Mouse (Mus musculus) midbrain, embryonic 14.5 days (tissue): ENCODE data around the gene Abca17. TPM values are rescaled to one million over a fixed set of nuclear protein-coding genes. Genes with fewer than 3 reads are reported as not detected.
A peak's percentile ranks its signal among the peaks of the same experiment; 100 is the strongest.

Experiments used
- ATAC-seq: fragments of 200-750 bp; cut with Nextera tagmentation; 2 replicates; pipeline ENCODE4 v1.8.0; 2017; ENCODE audit warnings: moderate number of reproducible peaks, moderate library complexity; ENCODE audit not compliant: low FRiP score, low TSS enrichment
- DNase-seq: peaks from one replicate; pipeline ENCODE4 v3.0.0-alpha.2; 2015
- H3K27ac ChIP-seq: fragments of 300-500 bp; sonication (generic); replicated peaks from 2 replicates; pipeline ENCODE4 v1.5.1; 2014; ENCODE audit warnings: mild to moderate bottlenecking, low read depth, low read length, moderate library complexity
- H3K27me3 ChIP-seq: fragments of 300-500 bp; sonication (generic); 2 replicates; pipeline ENCODE4 v1.6.1; 2014; ENCODE audit warnings: low read length, control low read depth, mixed read lengths; ENCODE audit not compliant: control insufficient read depth, insufficient read depth
- H3K36me3 ChIP-seq: fragments of 300-500 bp; sonication (generic); 2 replicates; pipeline ENCODE4 v1.6.1; 2014; ENCODE audit warnings: low read length, control low read depth; ENCODE audit not compliant: control insufficient read depth, insufficient read depth
- H3K4me1 ChIP-seq: fragments of 300-500 bp; sonication (generic); 2 replicates; pipeline ENCODE4 v1.6.1; 2014; ENCODE audit warnings: mild to moderate bottlenecking, antibody characterized with exemption, low read length, control low read depth; ENCODE audit not compliant: control insufficient read depth, insufficient read depth
- H3K4me2 ChIP-seq: fragments of 300-500 bp; sonication (generic); 2 replicates; pipeline ENCODE4 v1.6.1; 2014; ENCODE audit warnings: mild to moderate bottlenecking, low read length, moderate library complexity
- H3K4me3 ChIP-seq: fragments of 300-500 bp; sonication (generic); replicated peaks from 2 replicates; pipeline ENCODE4 v1.5.1; 2014; ENCODE audit warnings: low read depth, low read length
- H3K9ac ChIP-seq: fragments of 300-500 bp; sonication (generic); replicated peaks from 2 replicates; pipeline ENCODE4 v1.6.1; 2014; ENCODE audit warnings: mild to moderate bottlenecking, low read length, moderate library complexity
- H3K9me3 ChIP-seq: fragments of 300-500 bp; sonication (generic); 2 replicates; pipeline ENCODE4 v1.6.1; 2016; ENCODE audit warnings: low read length, control low read depth, mixed read lengths; ENCODE audit not compliant: control insufficient read depth
- WGBS: fragments of 180-500 bp; shearing (Covaris S2); extraction: QIAGEN DNeasy Blood & Tissue Kit; methylation state at CpG from one replicate; pipeline ENCODE4 v1.1.7; 2014; 5-methylcytosine and 5-hydroxymethylcytosine counted together
- polyA plus RNA-seq: library from polyadenylated mRNA; unstranded; fragments of >200 nt; fragmentation: Nextera tagmentation; extraction: Ambion mirVana; gene quantifications from 2 replicates; pipeline ENCODE4 v1.2.1, GENCODE M21; 2014

Abca17 gene
- polyA plus RNA-seq, 1 experiment from 2014 or later: 0.18 TPM

GRCm38 (mm10) chr17:24307500-24307899 is 43.4 kb downstream of the Abca17 start:
- ATAC-seq (no peak), DNase-seq (peak; percentile 27)
- no peaks in the 10 kb centered on the region for H3K4me1 ChIP-seq
- no peak overlapping the region for H3K4me3 ChIP-seq
- 53% methylated on average over 4 of the region's 4 CpGs for WGBS
- H3K27me3 ChIP-seq: no peaks in the 10 kb centered on the region
- H3K9ac ChIP-seq: no peak overlapping the region
- no peaks in the 10 kb centered on the region for H3K36me3 ChIP-seq
- no peak overlapping the region for H3K27ac ChIP-seq
- no peak overlapping the region for H3K4me2 ChIP-seq
- no peaks in the 10 kb centered on the region for H3K9me3 ChIP-seq

GRCm38 (mm10) chr17:24300651-24301050 is 50.2 kb downstream of the Abca17 start:
- H3K4me1 ChIP-seq: no peaks in the 10 kb centered on the region

GRCm38 (mm10) chr17:24289338-24289737 is 61.5 kb downstream of the Abca17 start:
- H3K27ac ChIP-seq: no peak overlapping the region
- DNase-seq: no peak
- H3K4me2 ChIP-seq: no peak overlapping the region
- H3K36me3 ChIP-seq: no peaks in the 10 kb centered on the region
- WGBS: 90% methylated on average over 5 of the region's 5 CpGs
- H3K9ac ChIP-seq: no peak overlapping the region
- H3K9me3 ChIP-seq: no peaks in the 10 kb centered on the region
- no peak overlapping the region for H3K4me3 ChIP-seq
- ATAC-seq: no peak
- no peaks in the 10 kb centered on the region for H3K27me3 ChIP-seq
- H3K4me1 ChIP-seq: no peaks in the 10 kb centered on the region

More at GRCm38 (mm10) chr17:24300651-24301050, 50.2 kb downstream of the Abca17 start:
- ATAC-seq: no peak
- H3K27ac ChIP-seq: no peak overlapping the region
- no peaks in the 10 kb centered on the region for H3K27me3 ChIP-seq
- WGBS: 86% methylated on average over 4 of the region's 4 CpGs
- no peak overlapping the region for H3K4me3 ChIP-seq
- no peak overlapping the region for H3K4me2 ChIP-seq
- no peak overlapping the region for H3K9ac ChIP-seq
- no peaks in the 10 kb centered on the region for H3K36me3 ChIP-seq
- no peaks in the 10 kb centered on the region for H3K9me3 ChIP-seq
- no peak for DNase-seq

- no peak for ATAC-seq
- Histone ChIP-seq H3K4me3 (no peak overlapping the region), H3K9me3 (no peaks in the 10 kb centered on the region), H3K27ac (no peak overlapping the region), H3K9ac (no peak overlapping the region), H3K4me2 (no peak overlapping the region), H3K4me1 (no peaks in the 10 kb centered on the region), H3K36me3 (no peaks in the 10 kb centered on the region), H3K27me3 (no peaks in the 10 kb centered on the region)
- 89% methylated on average over 9 of the region's 9 CpGs for WGBS
- no peak for DNase-seq
Observed at GRCm38 (mm10) chr17:24288477-24288876, 62.4 kb downstream of the Abca17 start.

GRCm38 (mm10) chr17:24285680-24286079 is 65.2 kb downstream of the Abca17 start:
- Histone ChIP-seq H3K4me2 (no peak overlapping the region), H3K4me3 (no peak overlapping the region), H3K9me3 (no peaks in the 10 kb centered on the region), H3K4me1 (no peaks in the 10 kb centered on the region), H3K27ac (no peak overlapping the region), H3K36me3 (no peaks in the 10 kb centered on the region), H3K27me3 (no peaks in the 10 kb centered on the region), H3K9ac (no peak overlapping the region)
- ATAC-seq (no peak), DNase-seq (no peak)
- 78% methylated on average over 3 of the region's 3 CpGs for WGBS

- ATAC-seq: no peak
- Histone ChIP-seq H3K4me2 (no peak overlapping the region), H3K36me3 (no peaks in the 10 kb centered on the region), H3K9ac (no peak overlapping the region), H3K9me3 (no peaks in the 10 kb centered on the region), H3K4me3 (no peak overlapping the region), H3K4me1 (no peaks in the 10 kb centered on the region), H3K27ac (no peak overlapping the region), H3K27me3 (no peaks in the 10 kb centered on the region)
- DNase-seq: no peak
- WGBS: 74% methylated on average over 9 of the region's 9 CpGs
Observed at GRCm38 (mm10) chr17:24283266-24283818, 67.5 kb downstream of the Abca17 start.

GRCm38 (mm10) chr17:24282637-24283036 is 68.2 kb downstream of the Abca17 start:
- H3K27me3 ChIP-seq: no peaks in the 10 kb centered on the region
- no peak overlapping the region for H3K9ac ChIP-seq
- no peaks in the 10 kb centered on the region for H3K36me3 ChIP-seq
- H3K4me2 ChIP-seq: no peak overlapping the region
- no peak overlapping the region for H3K27ac ChIP-seq
- H3K9me3 ChIP-seq: no peaks in the 10 kb centered on the region
- H3K4me3 ChIP-seq: no peak overlapping the region
- no peak for ATAC-seq
- no peaks in the 10 kb centered on the region for H3K4me1 ChIP-seq
- WGBS: 75% methylated on average over 4 of the region's 4 CpGs
- DNase-seq: no peak

GRCm38 (mm10) chr17:24279907-24280306 is 71.0 kb downstream of the Abca17 start:
- ATAC-seq: no peak
- WGBS: 84% methylated on average over 4 of the region's 4 CpGs
- Histone ChIP-seq H3K9me3 (0 out of 2 replicates have a peak, but pooled peaks cover 3% of the 10 kb centered on the region), H3K27me3 (no peaks in the 10 kb centered on the region), H3K36me3 (no peaks in the 10 kb centered on the region), H3K4me2 (no peak overlapping the region), H3K27ac (no peak overlapping the region), H3K9ac (no peak overlapping the region), H3K4me1 (no peaks in the 10 kb centered on the region), H3K4me3 (no peak overlapping the region)
- no peak for DNase-seq

- Histone ChIP-seq H3K27ac (no peak overlapping the region), H3K4me3 (no peak overlapping the region), H3K9me3 (no peaks in the 10 kb centered on the region), H3K4me1 (no peaks in the 10 kb centered on the region), H3K4me2 (no peak overlapping the region), H3K9ac (no peak overlapping the region), H3K27me3 (no peaks in the 10 kb centered on the region), H3K36me3 (no peaks in the 10 kb centered on the region)
- no peak for DNase-seq
- ATAC-seq: no peak
- WGBS: 94% methylated on average over 1 of the region's 1 CpGs
Observed at GRCm38 (mm10) chr17:24267133-24267532, 83.7 kb downstream of the Abca17 start.
